Mouse (Mus musculus) limb, embryonic 13.5 days (tissue): ENCODE measurements around the gene Kctd18. TPM values are rescaled to one million over a fixed set of nuclear protein-coding genes. Genes with fewer than 3 reads are reported as not detected.

Experiments
- ATAC-seq: fragments of 200-750 bp; cut with Nextera tagmentation; 2 replicates; pipeline ENCODE4 v1.8.0; 2017; ENCODE audit warnings: low read depth, moderate number of reproducible peaks, moderate TSS enrichment; ENCODE audit not compliant: low FRiP score
- H3K27ac ChIP-seq: fragments of 300-500 bp; sonication (generic); 2 replicates; pipeline ENCODE4 v1.5.1; 2015; ENCODE audit warnings: inconsistent platforms, mild to moderate bottlenecking, moderate library complexity
- H3K27me3 ChIP-seq: fragments of 300-500 bp; sonication (generic); 2 replicates; pipeline ENCODE4 v1.6.1; 2015; ENCODE audit warnings: mild to moderate bottlenecking, inconsistent platforms
- H3K36me3 ChIP-seq: fragments of 300-500 bp; sonication (generic); 2 replicates; pipeline ENCODE4 v1.6.1; 2015; ENCODE audit warnings: inconsistent platforms, mild to moderate bottlenecking, moderate library complexity
- H3K4me1 ChIP-seq: fragments of 300-500 bp; sonication (generic); 2 replicates; pipeline ENCODE4 v1.6.1; 2015; ENCODE audit warnings: inconsistent platforms
- H3K4me2 ChIP-seq: fragments of 300-500 bp; sonication (generic); replicated peaks from 2 replicates; pipeline ENCODE4 v1.6.1; 2015; ENCODE audit warnings: inconsistent platforms, mild to moderate bottlenecking, moderate library complexity
- H3K4me3 ChIP-seq: fragments of 300-500 bp; sonication (generic); 2 replicates; pipeline ENCODE4 v1.5.1; 2015; ENCODE audit warnings: moderate library complexity, mild to moderate bottlenecking, inconsistent platforms
- H3K9ac ChIP-seq: fragments of 300-500 bp; sonication (generic); 2 replicates; pipeline ENCODE4 v1.6.1; 2015; ENCODE audit warnings: mild to moderate bottlenecking, inconsistent platforms
- H3K9me3 ChIP-seq: fragments of 300-500 bp; sonication (generic); 2 replicates; pipeline ENCODE4 v1.6.1; 2016; ENCODE audit warnings: inconsistent platforms
- WGBS: fragments of 180-500 bp; shearing (Covaris S2); methylation state at CpG from one replicate; pipeline ENCODE4 v1.1.7; 2015; 5-methylcytosine and 5-hydroxymethylcytosine counted together
- polyA plus RNA-seq: library from polyadenylated mRNA; unstranded; fragments of >200 nt; fragmentation: Nextera tagmentation; extraction: Ambion mirVana; gene quantifications from 2 replicates; pipeline ENCODE4 v1.2.1, GENCODE M21; 2015

Kctd18 gene
- polyA plus RNA-seq, 1 experiment from 2014 or later = 24.2 TPM

DNA sequence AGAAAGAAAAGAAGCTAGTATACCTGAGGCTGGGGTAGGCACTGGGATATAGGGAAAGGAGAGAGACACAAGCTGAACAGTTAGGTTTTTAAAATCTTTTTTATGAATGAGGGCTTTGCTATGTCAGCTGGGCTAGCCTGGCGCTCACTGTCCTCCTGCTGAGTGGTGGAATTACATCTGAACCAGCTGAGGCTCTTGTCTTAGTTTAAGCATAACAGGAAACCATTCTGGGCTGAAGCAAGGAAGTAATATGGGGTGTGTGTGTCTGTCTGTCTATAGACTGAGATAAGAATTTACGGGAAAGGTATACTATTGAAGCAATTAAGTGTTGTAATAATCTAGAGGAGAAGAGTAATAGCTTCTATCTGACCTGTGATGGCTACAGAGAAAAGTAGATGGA, 47.2 kb downstream of the Kctd18 start:
- Histone ChIP-seq H3K9ac (no peak overlapping the region), H3K9me3 (no peaks in the 10 kb centered on the region), H3K36me3 (peaks cover 4% of the 10 kb centered on the region; the same call in 1 of the 2 replicates), H3K4me3 (no peak overlapping the region), H3K27me3 (no peaks in the 10 kb centered on the region), H3K27ac (no peak overlapping the region), H3K4me1 (peaks cover 12% of the 10 kb centered on the region; the same call in 1 of the 2 replicates), H3K4me2 (no peak overlapping the region)
- ATAC-seq = no peak
- WGBS = 84% methylated on average over 2 of the region's 2 CpGs

DNA sequence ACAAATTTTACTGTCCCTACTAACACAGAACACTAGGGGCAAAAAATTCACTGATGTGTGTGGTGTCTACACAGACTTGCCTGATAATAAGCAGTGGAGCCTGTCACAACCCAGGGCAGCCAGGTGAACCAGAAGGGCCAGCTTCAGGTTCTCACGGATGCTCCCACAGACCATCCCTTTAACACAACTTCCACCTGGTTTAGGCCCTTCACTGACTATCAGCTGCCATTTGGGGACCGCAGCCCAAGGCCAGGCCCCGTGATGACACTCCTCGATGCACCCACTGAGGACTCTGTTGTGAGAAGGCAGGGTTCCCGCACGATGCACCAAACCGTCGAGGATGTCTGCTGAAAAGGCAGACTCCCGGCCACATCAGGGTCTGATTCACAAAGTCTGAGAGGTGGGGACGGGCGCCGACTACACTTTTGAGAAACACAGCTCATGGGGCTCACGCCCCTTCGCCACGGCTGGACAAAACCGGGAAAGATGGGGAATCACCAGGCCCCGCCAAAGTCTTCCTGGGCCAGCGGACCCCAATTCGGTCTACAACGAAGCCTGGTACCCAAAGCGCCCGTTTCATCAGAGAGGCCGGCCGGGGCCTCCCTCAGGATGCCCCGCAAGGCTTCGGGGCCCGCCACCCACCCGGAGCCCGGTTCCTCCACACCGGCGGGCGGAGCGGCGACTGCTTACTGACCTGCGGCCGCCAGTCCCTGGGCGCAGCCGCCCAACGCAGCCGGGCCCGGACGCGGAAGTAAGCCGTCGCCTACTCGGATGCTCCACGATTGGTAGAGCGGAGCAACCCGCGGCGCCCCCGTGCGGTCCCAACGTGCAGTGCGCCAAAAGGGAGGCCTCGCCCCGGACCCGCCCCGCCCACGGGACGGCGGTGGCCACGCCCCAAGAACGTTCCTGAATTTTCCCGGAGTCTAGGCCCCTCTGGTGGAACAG, 49.2 kb downstream of the Kctd18 start:
- Histone ChIP-seq H3K36me3 (peaks cover 19% of the 10 kb centered on the region), H3K27me3 (no peaks in the 10 kb centered on the region), H3K27ac (peak overlapping the region; percentile 61), H3K9ac (peak overlapping the region; percentile 92), H3K4me2 (peak overlapping the region; percentile 79), H3K4me1 (peaks cover 12% of the 10 kb centered on the region; the same call in 1 of the 2 replicates), H3K9me3 (no peaks in the 10 kb centered on the region), H3K4me3 (peak overlapping the region; percentile 81)
- WGBS = under 1% methylated on average over 65 of the region's 65 CpGs
- ATAC-seq = peak; percentile 95

GRCm38 (mm10) chr1:57955774-57956173, 63.0 kb downstream of the Kctd18 start:
- H3K4me1 ChIP-seq = 0 out of 2 replicates have a peak, but pooled peaks cover 4% of the 10 kb centered on the region
- H3K36me3 ChIP-seq = peaks cover 71% of the 10 kb centered on the region
- no peaks in the 10 kb centered on the region for H3K9me3 ChIP-seq
- ATAC-seq = no peak
- no peaks in the 10 kb centered on the region for H3K27me3 ChIP-seq
- H3K27ac ChIP-seq = no peak overlapping the region
- H3K4me3 ChIP-seq = no peak overlapping the region
- no peak overlapping the region for H3K4me2 ChIP-seq
- no peak overlapping the region for H3K9ac ChIP-seq
- 97% methylated on average over 1 of the region's 1 CpGs for WGBS

GRCm38 (mm10) chr1:57954376-57954765, 64.4 kb downstream of the Kctd18 start:
- Histone ChIP-seq H3K27me3 (no peaks in the 10 kb centered on the region), H3K36me3 (peaks cover 69% of the 10 kb centered on the region), H3K9ac (no peak overlapping the region), H3K4me1 (0 out of 2 replicates have a peak, but pooled peaks cover 4% of the 10 kb centered on the region), H3K4me2 (no peak overlapping the region), H3K4me3 (no peak overlapping the region), H3K27ac (no peak overlapping the region), H3K9me3 (no peaks in the 10 kb centered on the region)
- 88% methylated on average over 5 of the region's 5 CpGs for WGBS
- ATAC-seq = no peak

- no peak overlapping the region for H3K4me2 ChIP-seq
- no peaks in the 10 kb centered on the region for H3K27me3 ChIP-seq
- H3K9ac ChIP-seq = no peak overlapping the region
- WGBS = 88% methylated on average over 16 of the region's 16 CpGs
- peaks cover 63% of the 10 kb centered on the region for H3K36me3 ChIP-seq
- no peak overlapping the region for H3K4me3 ChIP-seq
- H3K27ac ChIP-seq = no peak overlapping the region
- ATAC-seq = no peak
- peaks cover 7% of the 10 kb centered on the region for H3K4me1 ChIP-seq
- no peaks in the 10 kb centered on the region for H3K9me3 ChIP-seq
These were observed 65.0 kb downstream of the Kctd18 start for GRCm38 (mm10) chr1:57953586-57954375.

DNA sequence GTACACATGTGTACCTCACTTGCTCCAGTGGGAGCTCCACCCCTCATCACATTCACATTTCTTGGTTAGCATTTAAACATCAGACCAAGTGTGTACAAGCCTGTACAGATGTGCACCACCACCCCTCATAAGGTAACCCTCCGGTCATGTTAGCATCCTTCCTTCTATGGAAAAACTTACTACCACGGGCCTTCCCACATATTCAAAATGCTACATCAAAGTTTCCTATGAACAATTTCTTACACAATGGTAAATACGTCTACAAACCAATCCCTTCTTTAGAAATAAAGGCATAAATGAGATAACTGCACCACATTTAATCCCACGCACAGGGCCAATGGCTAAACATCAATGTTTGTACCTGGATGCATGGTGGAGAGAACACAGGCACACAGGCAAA, 66.2 kb downstream of the Kctd18 start:
- no peak overlapping the region for H3K9ac ChIP-seq
- H3K36me3 ChIP-seq = peaks cover 58% of the 10 kb centered on the region
- 94% methylated on average over 4 of the region's 4 CpGs for WGBS
- peaks cover 20% of the 10 kb centered on the region for H3K4me1 ChIP-seq
- no peak overlapping the region for H3K4me2 ChIP-seq
- no peak overlapping the region for H3K27ac ChIP-seq
- ATAC-seq = no peak
- no peak overlapping the region for H3K4me3 ChIP-seq
- H3K27me3 ChIP-seq = no peaks in the 10 kb centered on the region
- H3K9me3 ChIP-seq = no peaks in the 10 kb centered on the region

GRCm38 (mm10) chr1:57949716-57950115, 69.0 kb downstream of the Kctd18 start:
- Histone ChIP-seq H3K9me3 (no peaks in the 10 kb centered on the region), H3K9ac (no peak overlapping the region), H3K4me2 (no peak overlapping the region), H3K36me3 (peaks cover 46% of the 10 kb centered on the region), H3K4me3 (no peak overlapping the region), H3K4me1 (peaks cover 21% of the 10 kb centered on the region), H3K27ac (no peak overlapping the region), H3K27me3 (no peaks in the 10 kb centered on the region)
- 65% methylated on average over 5 of the region's 5 CpGs for WGBS
- no peak for ATAC-seq

GRCm38 (mm10) chr1:57949195-57949594, 69.6 kb downstream of the Kctd18 start:
- Histone ChIP-seq H3K27me3 (no peaks in the 10 kb centered on the region), H3K36me3 (peaks cover 46% of the 10 kb centered on the region), H3K4me1 (peaks cover 21% of the 10 kb centered on the region), H3K4me2 (no peak overlapping the region), H3K9me3 (no peaks in the 10 kb centered on the region), H3K27ac (peak overlapping the region; percentile 34; the same call in 1 of the 2 replicates), H3K9ac (no peak overlapping the region), H3K4me3 (no peak overlapping the region)
- 3% methylated on average over 1 of the region's 1 CpGs for WGBS
- 0 out of 2 replicates have a peak, but pooled peaks have one; percentile 62 for ATAC-seq

DNA sequence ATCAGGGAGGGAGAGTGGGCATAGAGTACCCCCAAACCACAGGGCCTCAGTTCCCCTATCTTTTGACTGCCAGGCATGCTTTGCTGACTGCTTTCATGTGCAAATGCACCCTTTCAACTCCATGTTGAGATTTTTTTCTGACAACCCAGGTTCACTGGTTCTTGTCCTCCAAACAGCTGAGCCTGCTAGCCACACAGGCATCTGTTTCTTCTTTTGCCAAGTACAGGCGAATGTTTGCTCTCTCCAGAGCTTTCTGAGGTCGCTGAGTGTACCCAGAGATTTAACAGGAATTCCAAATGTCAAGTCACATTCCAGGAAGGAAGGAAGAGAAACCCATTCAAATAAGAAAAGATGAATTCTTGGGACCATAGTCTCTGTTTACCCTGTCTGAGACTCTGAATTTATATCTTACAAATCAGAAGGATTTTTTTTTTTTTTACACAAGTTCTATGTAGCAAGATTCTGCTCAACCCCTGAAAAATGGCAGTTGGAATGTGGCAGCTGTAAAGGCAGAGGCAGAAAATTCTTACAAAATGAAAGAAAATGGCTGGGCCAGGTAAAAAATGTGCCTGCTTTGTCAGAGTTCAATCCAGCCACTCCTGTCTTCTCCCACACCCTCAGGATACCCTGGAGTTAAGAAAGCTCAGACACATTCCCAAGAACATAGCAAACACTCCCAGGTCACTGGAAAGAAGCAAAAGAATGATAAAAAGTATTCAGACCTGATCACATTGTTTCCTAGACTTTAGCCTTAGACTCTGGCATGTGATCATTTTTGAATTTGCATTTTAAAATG, 71.0 kb downstream of the Kctd18 start:
- Histone ChIP-seq H3K27ac (peak overlapping the region; percentile 61; the same call in 1 of the 2 replicates), H3K4me1 (peaks cover 21% of the 10 kb centered on the region), H3K9ac (no peak overlapping the region), H3K27me3 (no peaks in the 10 kb centered on the region), H3K9me3 (no peaks in the 10 kb centered on the region), H3K4me3 (no peak overlapping the region), H3K4me2 (no peak overlapping the region), H3K36me3 (peaks cover 49% of the 10 kb centered on the region)
- no peak for ATAC-seq
- WGBS = 13% methylated on average over 2 of the region's 2 CpGs

- Histone ChIP-seq H3K9ac (no peak overlapping the region), H3K27ac (no peak overlapping the region), H3K36me3 (peaks cover 75% of the 10 kb centered on the region), H3K27me3 (0 out of 2 replicates have a peak, but pooled peaks cover 6% of the 10 kb centered on the region), H3K4me3 (no peak overlapping the region), H3K4me2 (no peak overlapping the region), H3K4me1 (peaks cover 19% of the 10 kb centered on the region), H3K9me3 (no peaks in the 10 kb centered on the region)
- ATAC-seq = no peak
- 86% methylated on average over 6 of the region's 6 CpGs for WGBS
These were observed 76.5 kb downstream of the Kctd18 start for GRCm38 (mm10) chr1:57942215-57942614.

DNA sequence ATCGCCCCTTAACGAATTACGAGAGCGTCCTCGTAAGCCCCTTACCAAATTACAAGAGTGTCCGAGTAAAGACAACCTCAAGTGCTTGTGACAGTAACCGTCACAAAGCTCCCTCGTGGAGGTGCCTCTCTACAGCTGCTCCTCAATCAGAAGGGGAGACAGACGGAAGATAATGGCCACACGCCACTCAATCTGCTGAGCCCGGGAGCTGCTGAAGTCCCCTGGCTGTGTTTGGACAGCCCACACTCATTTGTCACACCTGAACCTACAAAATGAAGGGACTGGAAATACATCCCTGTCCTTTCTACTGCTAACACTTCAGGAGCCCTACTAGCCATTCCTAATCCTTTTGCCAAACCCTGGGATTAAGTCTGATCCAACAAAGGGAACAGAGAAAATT, 77.0 kb downstream of the Kctd18 start:
- no peak overlapping the region for H3K4me3 ChIP-seq
- WGBS = 60% methylated on average over 11 of the region's 11 CpGs
- no peak overlapping the region for H3K9ac ChIP-seq
- H3K9me3 ChIP-seq = no peaks in the 10 kb centered on the region
- H3K27me3 ChIP-seq = 0 out of 2 replicates have a peak, but pooled peaks cover 6% of the 10 kb centered on the region
- H3K4me2 ChIP-seq = no peak overlapping the region
- H3K27ac ChIP-seq = no peak overlapping the region
- H3K36me3 ChIP-seq = peaks cover 75% of the 10 kb centered on the region
- ATAC-seq = no peak
- peaks cover 17% of the 10 kb centered on the region for H3K4me1 ChIP-seq
